Mouse (Mus musculus) erythroblast, embryonic 14.5 days (primary cell): ENCODE measurements around the gene Tmem35b. TPM values are rescaled to one million over a fixed set of nuclear protein-coding genes. Genes with fewer than 3 reads are reported as not detected.
A peak's percentile ranks its signal among the peaks of the same experiment; 100 is the strongest.
"Not testable (repeated sequence)": the region's sequence is repeated elsewhere in the genome, so short reads cannot be mapped to it uniquely, and the experiment has no call there.

Experiments
- H3K27me3 ChIP-seq: 2 replicates; pipeline ENCODE4 v1.6.1; 2012; ENCODE audit warnings: inconsistent platforms; ENCODE audit not compliant: control insufficient read depth
- H3K36me3 ChIP-seq: 2 replicates; pipeline ENCODE4 v1.6.1; 2012; ENCODE audit warnings: mild to moderate bottlenecking, inconsistent platforms; ENCODE audit not compliant: control insufficient read depth
- H3K4me1 ChIP-seq: 2 replicates; pipeline ENCODE4 v1.6.1; 2012; ENCODE audit warnings: inconsistent platforms; ENCODE audit not compliant: control insufficient read depth
- H3K4me3 ChIP-seq: replicated peaks from 2 replicates; pipeline ENCODE3; 2012; ENCODE audit warnings: moderate library complexity, mild to moderate bottlenecking, inconsistent platforms
- H3K9me3 ChIP-seq: 2 replicates; pipeline ENCODE4 v1.6.1; 2012; ENCODE audit warnings: low read length, inconsistent platforms, mixed read lengths; ENCODE audit not compliant: control insufficient read depth
- GATA1 ChIP-seq: IDR thresholded peaks from 2 replicates; pipeline ENCODE4 v1.6.1; 2012; ENCODE audit warnings: low read length, inconsistent platforms, mixed read lengths
- TAL1 ChIP-seq: IDR thresholded peaks from 3 replicates; pipeline ENCODE4 v1.6.1; 2012; ENCODE audit warnings: low read length, inconsistent platforms, mixed read lengths
- polyA plus RNA-seq: library from polyadenylated mRNA; stranded (reverse); fragments of >175 nt; gene quantifications from 2 replicates; pipeline ENCODE4 v1.2.3, GENCODE M21; 2012

Tmem35b gene
- 0.06 TPM in 1 of 2 replicates, not detected in the other for polyA plus RNA-seq

DNA sequence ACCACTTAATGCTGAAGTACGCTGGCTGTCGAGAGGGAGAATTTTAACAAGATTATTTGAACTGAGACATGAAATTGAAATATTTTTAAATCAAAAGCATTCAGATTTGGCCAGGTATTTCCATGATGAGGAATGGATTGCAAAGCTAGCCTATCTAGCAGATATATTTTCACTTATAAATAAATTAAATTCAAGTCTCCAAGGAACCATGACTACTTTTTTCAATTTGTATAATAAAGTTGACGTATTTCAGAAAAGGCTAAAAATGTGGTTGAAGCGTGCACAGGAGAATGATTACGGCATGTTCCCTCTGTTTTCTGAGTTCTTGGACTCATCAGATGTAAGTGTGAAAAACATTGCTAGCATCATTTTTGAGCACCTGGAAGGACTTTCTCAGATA is at the start of gene Tmem35b:
TSS of gene Tmem35b (plus strand) at position 301 of the 400 bp plus-strand sequence.
- Histone ChIP-seq H3K4me3 (no peak within 1 kb of the TSS), H3K4me1 (peaks cover 14% of the 10 kb centered on the region), H3K36me3 (no peaks in the 10 kb centered on the region), H3K27me3 (no peaks in the 10 kb centered on the region), H3K9me3 (no peaks in the 10 kb centered on the region)
- no peak for TF ChIP-seq TAL1
- TF ChIP-seq GATA1, result no peak

DNA sequence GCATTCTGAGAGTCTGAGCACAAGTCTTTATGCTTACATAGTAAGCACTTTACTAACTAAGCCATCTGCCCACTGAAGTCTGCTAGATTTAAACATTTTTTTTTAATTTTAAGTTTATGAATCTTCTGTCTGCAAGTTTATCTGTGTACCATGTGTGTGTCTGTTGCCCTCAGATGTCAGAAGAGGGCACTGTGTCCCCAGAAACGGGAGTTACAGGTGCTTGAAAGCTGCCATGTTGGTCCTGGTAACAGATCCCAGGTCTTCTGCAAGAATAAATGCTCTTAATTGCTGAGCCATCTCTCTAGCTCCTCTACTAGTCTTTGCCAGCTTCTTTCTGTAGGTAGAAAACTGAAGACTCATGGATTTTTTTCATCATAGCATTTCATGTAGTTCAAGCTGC is 48.6 kb upstream of the Tmem35b start:
- H3K4me3 ChIP-seq, result no peak overlapping the region
- H3K36me3 ChIP-seq, result no peaks in the 10 kb centered on the region
- peaks cover 15% of the 10 kb centered on the region for H3K4me1 ChIP-seq
- H3K9me3 ChIP-seq, result peaks cover 7% of the 10 kb centered on the region
- TF ChIP-seq TAL1 (no peak), GATA1 (no peak)
- H3K27me3 ChIP-seq, result no peaks in the 10 kb centered on the region

- H3K36me3 ChIP-seq, result no peaks in the 10 kb centered on the region
- peaks cover 15% of the 10 kb centered on the region for H3K4me1 ChIP-seq
- H3K4me3 ChIP-seq, result peak within 1 kb of the TSS; percentile 66
- H3K9me3 ChIP-seq, result peaks cover 5% of the 10 kb centered on the region
- no peak for TF ChIP-seq GATA1
- no peak for TF ChIP-seq TAL1
- no peaks in the 10 kb centered on the region for H3K27me3 ChIP-seq
These were observed 46.5 kb upstream of the Tmem35b start, which contains the start of gene Zmym6 for GRCm38 (mm10) chr4:127076875-127077548. TSS of gene Zmym6 (plus strand) at chr4:127077383.

DNA sequence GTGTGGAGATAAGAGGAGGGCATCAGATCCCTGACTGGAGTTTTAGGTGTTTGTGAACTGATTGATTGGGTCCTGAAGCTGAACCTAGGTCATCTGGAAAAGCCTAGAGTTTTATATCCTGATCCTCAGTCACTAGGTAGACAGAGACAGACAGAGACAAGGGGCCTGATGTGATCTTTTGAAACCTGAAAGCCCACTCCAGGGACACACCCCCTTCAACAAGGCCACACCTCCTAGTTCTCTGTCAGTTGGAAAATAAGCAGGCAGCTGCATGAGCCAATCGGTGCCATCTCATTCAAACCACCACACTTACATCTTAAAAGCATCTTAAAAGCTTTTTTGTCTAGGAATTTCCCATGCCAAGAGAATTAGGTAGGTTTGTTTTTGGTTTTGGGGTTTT is 42.7 kb upstream of the Tmem35b start:
- H3K9me3 ChIP-seq, result peaks cover 2% of the 10 kb centered on the region; the same call in 1 of the 2 replicates
- no peaks in the 10 kb centered on the region for H3K27me3 ChIP-seq
- peaks cover 15% of the 10 kb centered on the region for H3K4me1 ChIP-seq
- no peaks in the 10 kb centered on the region for H3K36me3 ChIP-seq
- TF ChIP-seq GATA1 (no peak), TAL1 (no peak)
- no peak overlapping the region for H3K4me3 ChIP-seq

GRCm38 (mm10) chr4:127083131-127083530 is 40.4 kb upstream of the Tmem35b start:
- TF ChIP-seq TAL1, result no peak
- H3K4me1 ChIP-seq, result peaks cover under 1% of the 10 kb centered on the region; the same call in 1 of the 2 replicates

GRCm38 (mm10) chr4:127085761-127086160 is 37.7 kb upstream of the Tmem35b start:
- no peak for TF ChIP-seq GATA1
- TF ChIP-seq TAL1, result no peak
- Histone ChIP-seq H3K4me3 (no peak overlapping the region), H3K4me1 (no peaks in the 10 kb centered on the region), H3K36me3 (peaks cover 3% of the 10 kb centered on the region), H3K9me3 (no peaks in the 10 kb centered on the region), H3K27me3 (no peaks in the 10 kb centered on the region)

More at GRCm38 (mm10) chr4:127083131-127083530, 40.4 kb upstream of the Tmem35b start:
- H3K27me3 ChIP-seq, result no peaks in the 10 kb centered on the region
- no peaks in the 10 kb centered on the region for H3K9me3 ChIP-seq
- no peak overlapping the region for H3K4me3 ChIP-seq
- H3K36me3 ChIP-seq, result no peaks in the 10 kb centered on the region

GRCm38 (mm10) chr4:127091188-127091587 is 32.3 kb upstream of the Tmem35b start:
- no peak overlapping the region for H3K4me3 ChIP-seq
- H3K27me3 ChIP-seq, result no peaks in the 10 kb centered on the region
- peaks cover 6% of the 10 kb centered on the region for H3K36me3 ChIP-seq
- no peaks in the 10 kb centered on the region for H3K4me1 ChIP-seq
- no peaks in the 10 kb centered on the region for H3K9me3 ChIP-seq
- TF ChIP-seq TAL1, result no peak
- TF ChIP-seq GATA1, result no peak

- Histone ChIP-seq H3K27me3 (no peaks in the 10 kb centered on the region), H3K4me1 (no peaks in the 10 kb centered on the region), H3K9me3 (no peaks in the 10 kb centered on the region), H3K36me3 (peaks cover 2% of the 10 kb centered on the region), H3K4me3 (no peak overlapping the region)
- no peak for TF ChIP-seq GATA1
- TF ChIP-seq TAL1, result no peak
These were observed 28.4 kb upstream of the Tmem35b start for GRCm38 (mm10) chr4:127095090-127095489.

DNA sequence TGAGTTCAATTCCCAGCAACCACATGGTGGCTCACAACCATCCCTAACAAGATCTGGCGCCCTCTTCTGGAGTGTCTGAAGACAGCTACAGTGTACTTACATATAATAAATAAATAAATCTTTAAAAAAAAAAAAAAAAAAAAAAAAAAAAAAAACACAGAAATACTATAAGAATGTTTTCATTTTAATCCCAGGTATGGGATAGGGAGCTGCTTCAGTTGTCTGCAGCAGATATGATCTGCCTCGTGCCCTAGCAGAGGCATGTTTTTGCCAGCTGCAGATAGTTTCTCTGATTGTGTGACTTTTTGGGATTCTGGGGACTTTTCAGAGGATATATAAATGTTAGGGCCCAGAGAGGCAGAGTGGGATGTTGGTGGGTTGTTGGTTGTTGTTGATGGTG is 23.9 kb upstream of the Tmem35b start:
- H3K4me1 ChIP-seq, H3K9me3 ChIP-seq, H3K27me3 ChIP-seq, H3K4me3 ChIP-seq, H3K36me3 ChIP-seq: not testable (repeated sequence)

- TF ChIP-seq TAL1 (no peak), GATA1 (no peak)
- Histone ChIP-seq H3K4me3 (no peak overlapping the region), H3K9me3 (no peaks in the 10 kb centered on the region)
These were observed 15.9 kb upstream of the Tmem35b start for GRCm38 (mm10) chr4:127107566-127107965.

More at GRCm38 (mm10) chr4:127107566-127107965, 15.9 kb upstream of the Tmem35b start:
- H3K36me3 ChIP-seq, result no peaks in the 10 kb centered on the region; the same call in 1 of the 2 replicates
- H3K27me3 ChIP-seq, result no peaks in the 10 kb centered on the region
- H3K4me1 ChIP-seq, result no peaks in the 10 kb centered on the region
